Comparison of ENCODE assay signal across 8 mouse cellular contexts in the genomic region with DNA sequence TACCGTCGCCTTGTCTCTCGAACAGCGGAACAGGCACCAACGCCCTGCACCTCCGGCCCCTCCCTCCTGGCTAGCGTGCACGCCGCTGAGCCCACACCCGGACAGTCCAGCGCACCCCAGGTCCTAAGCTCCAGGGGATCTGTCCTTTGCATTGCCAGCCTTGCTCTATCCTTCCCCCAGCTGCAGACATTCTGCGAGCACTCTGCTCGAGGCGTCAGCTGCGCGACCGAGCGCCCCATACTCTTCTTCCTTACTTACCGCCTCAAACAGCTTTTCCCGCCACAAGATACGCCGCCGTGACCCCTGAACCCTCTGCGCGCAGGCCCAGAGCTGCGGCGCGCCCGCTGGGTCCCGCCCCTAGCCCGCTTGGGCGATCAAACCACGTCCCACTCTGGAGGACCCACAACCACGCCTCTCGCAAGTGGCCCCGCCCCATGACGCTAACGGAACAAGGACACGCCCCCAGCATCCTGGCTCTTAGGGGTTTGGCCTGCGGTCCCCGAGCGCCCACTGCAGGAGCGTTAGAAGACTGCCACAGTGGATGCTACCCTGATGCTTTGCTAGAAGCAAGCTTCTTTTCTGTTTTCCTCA. TPM values are rescaled to one million over a fixed set of nuclear protein-coding genes. Genes with fewer than 3 reads are reported as not detected.
A peak's percentile ranks its signal among the peaks of the same experiment; 100 is the strongest.
DNase-seq lines count a peak whose midpoint lies in the region; ATAC-seq lines count a peak whose summit lies in the region.

TSS of gene Pold1 (minus strand) at position 353 of the 591 bp plus-strand sequence.

- no peaks in the 10 kb centered on the region for H3K9me3 ChIP-seq in heart, embryonic 10.5 days
- no peaks in the 10 kb centered on the region for H3K9me3 ChIP-seq in kidney, embryonic 15.5 days (replicated peaks)

- peak; percentile 100 for DNase-seq in B cell, adult 2 months
- peak; percentile 99 for DNase-seq in brain, adult 2 months (ENCODE audit: low read depth, low spot score)
- DNase-seq in heart, embryonic 10.5 days (ENCODE audit: low spot score), result peak; percentile 100
- DNase-seq in liver, result peak; percentile 100
- peak; percentile 100 for DNase-seq in spleen, postnatal 4 days (ENCODE audit: low spot score in 2 of 2)

- H3K27ac ChIP-seq in heart, embryonic 10.5 days, result peak within 1 kb of the TSS; percentile 91
- peak within 1 kb of the TSS; percentile 85 for H3K27ac ChIP-seq in kidney, embryonic 15.5 days

- H3K4me2 ChIP-seq in kidney, embryonic 15.5 days, result peak within 1 kb of the TSS; percentile 85

- H3K4me3 ChIP-seq in heart, embryonic 10.5 days, result peak within 1 kb of the TSS; percentile 83
- peak within 1 kb of the TSS; percentile 65 for H3K4me3 ChIP-seq in kidney, embryonic 15.5 days (replicated peaks)

- H3K9ac ChIP-seq in kidney, embryonic 15.5 days, result peak within 1 kb of the TSS; percentile 57

- H3K36me3 ChIP-seq in heart, embryonic 10.5 days, result peaks cover 45% of the 10 kb centered on the region
- H3K36me3 ChIP-seq in kidney, embryonic 15.5 days, result peaks cover 31% of the 10 kb centered on the region

- H3K27me3 ChIP-seq in heart, embryonic 10.5 days (ENCODE audit: insufficient read depth, poor library complexity, severe bottlenecking), result no peaks in the 10 kb centered on the region
- H3K27me3 ChIP-seq in kidney, embryonic 15.5 days, result no peaks in the 10 kb centered on the region

- peak; percentile 87 for ATAC-seq in erythroblast, adult 5-6 weeks (replicated peaks; ENCODE audit: low FRiP score, poor library complexity, severe bottlenecking)
- peak; percentile 94 for ATAC-seq in kidney, embryonic 15.5 days (replicated peaks; ENCODE audit: low FRiP score)
- peak; percentile 89 for ATAC-seq in monocyte, adult 5-6 weeks (replicated peaks; ENCODE audit: insufficient number of reproducible peaks, low FRiP score, low TSS enrichment, poor library complexity, severe bottlenecking)

- WGBS in heart, embryonic 10.5 days, result under 1% methylated on average over 43 of the region's 43 CpGs
- WGBS in kidney, embryonic 15.5 days, result 0% methylated on average over 43 of the region's 43 CpGs

- H3K4me1 ChIP-seq in heart, embryonic 10.5 days, result peaks cover 26% of the 10 kb centered on the region
- peaks cover 24% of the 10 kb centered on the region for H3K4me1 ChIP-seq in kidney, embryonic 15.5 days

RNA-seq across cellular contexts. Expression of gene Pold1, which starts in this region (rescaled TPM):
- 21.3 and 26.5 TPM in 2 replicates for total RNA-seq in erythroblast, adult 5-6 weeks (2015; ENCODE audit: low replicate concordance)
- total RNA-seq in erythroblast, adult 5-6 weeks (2017; ENCODE audit: low replicate concordance), result 16.2 and 29.3 TPM in 2 replicates
- polyA plus RNA-seq in heart, embryonic 10.5 days (2016; fragmentation: Nextera tagmentation; extraction: Ambion mirVana), result 96.8 and 101 TPM in 2 replicates
- 95.4 and 101 TPM in 2 replicates for polyA plus RNA-seq in kidney, embryonic 15.5 days (2015; fragmentation: Nextera tagmentation; extraction: Ambion mirVana)
- 16.1 to 42.8 TPM (median 23.8 TPM) in 3 replicates for total RNA-seq in monocyte, adult 5-6 weeks (2017)

Comparison
In these comparisons a context has a peak if more than half of its experiments do, and no peak if none do; other contexts are left out.
1. Peak in every context shown above with its lines: DNase-seq, ATAC-seq, H3K4me3 ChIP-seq and H3K27ac ChIP-seq.